Mouse (Mus musculus) 416B (cell line): Measurements from ENCODE around the gene Sarnp.
"Not testable (repeated sequence)": the region's sequence is repeated elsewhere in the genome, so short reads cannot be mapped to it uniquely, and the experiment has no call there.

Experiments
- DNase-seq: peaks from one replicate; pipeline ENCODE4 v3.0.0; 2011; ENCODE audit warnings: low read depth

Gene Sarnp

DNA sequence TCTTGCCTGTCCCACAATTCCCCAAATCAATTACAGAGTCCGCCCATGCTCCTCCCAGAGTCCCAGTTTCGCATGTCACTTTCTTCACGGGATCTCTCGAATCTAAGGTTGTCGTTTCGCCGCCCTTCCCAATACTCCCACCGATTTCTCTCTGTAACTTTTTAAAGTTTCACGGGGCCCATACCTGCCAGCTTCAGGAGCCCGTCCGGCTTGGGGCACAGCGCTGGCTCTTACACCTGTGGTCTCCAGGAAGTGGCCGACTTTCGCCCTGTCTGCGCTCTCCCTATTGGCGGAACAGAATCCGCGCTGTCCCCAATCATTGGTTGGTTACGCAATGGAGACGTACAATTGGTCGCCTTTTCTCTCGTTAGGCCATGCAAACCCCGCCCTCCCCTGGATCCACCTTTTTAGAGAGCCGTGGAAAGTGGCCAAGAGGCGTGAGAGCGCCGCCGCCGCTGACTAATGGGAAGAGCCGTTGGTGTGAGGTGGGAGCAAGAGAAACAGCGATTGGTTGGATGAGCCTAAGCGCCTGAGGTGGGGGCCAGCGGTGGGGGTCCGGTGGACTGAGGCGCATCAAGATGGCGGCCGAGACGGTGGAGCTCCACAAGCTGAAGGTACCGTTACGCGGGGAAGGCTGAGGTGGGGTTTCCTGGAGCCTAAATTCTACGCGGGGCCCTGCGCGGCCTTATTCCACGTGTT lies 4.4 kb downstream of the Sarnp start, which contains the start of gene Ormdl2:
Gene Ormdl2, minus strand, starts transcription at position 288 of the 699 bp plus-strand sequence.
- DNase-seq: peak; percentile 100

DNA sequence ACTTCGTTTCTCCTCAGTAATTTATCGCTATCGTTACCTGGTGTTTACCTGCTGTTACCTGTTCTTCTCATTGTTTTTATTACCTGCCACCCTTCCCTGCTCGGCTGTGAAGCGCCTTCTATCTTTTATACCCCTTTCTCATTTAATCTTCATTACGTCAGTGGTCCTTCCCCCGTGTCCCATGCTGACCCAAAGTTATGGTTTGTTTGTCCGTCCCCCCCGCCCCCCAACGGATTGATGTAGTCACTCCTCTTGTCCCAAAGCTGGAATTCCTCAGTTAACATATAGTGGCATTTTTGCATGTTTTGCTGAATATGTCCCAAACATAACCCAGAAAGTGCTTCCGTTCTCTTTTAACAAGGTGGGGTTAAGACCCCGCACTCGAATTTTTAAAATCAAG lies 5.0 kb downstream of the Sarnp start:
- no peak for DNase-seq

DNA sequence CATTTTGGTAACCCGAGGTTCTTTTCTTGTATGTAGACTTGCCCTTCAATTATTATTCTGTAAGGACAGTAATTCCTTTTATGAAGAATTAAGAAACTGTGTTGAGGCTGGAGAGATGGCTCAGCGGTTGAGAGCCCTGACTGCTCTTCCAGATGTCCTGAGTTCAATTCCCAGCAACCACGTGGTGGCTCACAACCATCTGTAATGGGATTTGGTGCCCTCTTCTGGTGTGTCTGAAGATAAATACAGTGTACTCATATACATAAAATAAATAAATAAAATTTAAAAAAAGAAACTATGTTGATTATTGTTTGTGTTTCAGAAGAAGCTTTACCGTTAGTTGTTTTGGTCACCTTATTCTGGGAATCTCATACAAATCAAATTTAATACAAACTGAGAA lies 6.0 kb downstream of the Sarnp start:
- DNase-seq: not testable (repeated sequence)

DNA sequence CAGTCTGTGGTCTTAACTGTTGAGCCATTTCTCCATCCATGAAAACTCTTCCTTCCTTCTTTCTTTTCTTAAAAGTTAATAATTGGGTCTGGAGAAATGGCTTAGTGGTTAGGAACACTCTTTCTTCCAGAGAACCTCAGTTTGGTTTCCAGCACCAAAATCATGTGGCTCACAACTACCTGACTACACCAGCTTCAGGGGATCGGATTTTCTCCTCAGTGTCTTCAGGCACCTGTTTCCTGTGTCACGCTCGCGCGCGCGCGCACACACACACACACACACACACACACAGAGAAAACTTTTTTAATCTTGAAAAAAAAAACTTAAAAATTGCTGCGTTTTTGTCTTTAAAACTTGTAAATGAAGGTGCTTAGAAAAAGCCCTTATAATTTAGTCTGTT lies 6.7 kb downstream of the Sarnp start:
- DNase-seq: peak; percentile 20

DNA sequence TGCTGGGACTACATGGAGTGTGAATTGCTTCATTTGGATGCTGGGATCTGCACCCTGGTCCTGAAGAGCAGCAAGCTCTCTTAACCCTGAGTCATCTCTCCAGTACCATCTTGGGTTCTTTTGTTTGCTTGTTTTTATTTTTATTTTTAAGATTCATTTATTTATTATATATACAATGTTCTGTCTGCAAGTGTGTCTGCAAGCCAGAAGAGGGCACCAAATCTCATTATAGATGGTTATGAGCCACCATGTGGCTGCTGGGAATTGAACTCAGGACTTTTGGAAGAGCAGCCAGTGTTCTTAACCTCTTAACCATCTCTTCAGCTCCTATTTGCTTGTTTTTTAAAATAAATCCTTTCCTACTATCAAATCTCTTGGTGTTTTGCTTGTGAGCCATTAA lies 20.3 kb downstream of the Sarnp start:
- DNase-seq: no peak

DNA sequence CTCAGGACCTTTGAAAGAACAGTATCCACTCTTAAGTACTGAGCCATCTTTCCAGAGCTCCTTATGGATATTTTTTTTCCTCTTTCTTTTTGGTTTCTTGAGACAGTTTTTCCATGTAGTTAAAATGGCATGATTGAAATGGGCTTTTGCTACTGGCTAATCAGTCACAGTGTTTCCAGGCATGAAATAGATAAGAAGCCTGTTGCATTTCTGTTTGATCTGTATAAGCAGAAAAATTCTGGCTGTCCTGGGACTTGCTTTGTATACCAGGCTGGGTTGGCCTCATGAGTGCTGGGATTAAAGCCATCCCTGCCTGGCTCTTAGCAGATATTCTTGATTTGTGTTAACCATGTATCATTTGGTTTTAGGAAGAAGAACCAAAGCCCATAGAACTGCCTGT lies 22.3 kb downstream of the Sarnp start:
- DNase-seq: no peak

DNA sequence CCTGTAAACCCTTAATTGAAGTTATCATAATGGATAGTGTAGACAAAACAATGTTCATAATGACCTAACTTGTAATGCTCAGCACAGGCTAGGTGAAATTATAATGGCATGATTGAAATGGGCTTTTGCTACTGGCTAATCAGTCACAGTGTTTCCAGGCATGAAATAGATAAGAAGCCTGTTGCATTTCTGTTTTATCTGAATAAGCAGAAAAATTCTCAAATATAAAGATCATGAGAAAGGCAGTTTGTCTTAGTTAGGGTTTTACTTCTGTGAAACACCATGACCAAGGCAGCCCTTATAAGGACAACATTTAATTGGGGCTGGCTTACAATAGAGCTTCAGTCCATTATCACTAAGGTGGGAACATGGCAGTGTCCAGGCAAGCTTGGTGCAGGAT lies 23.5 kb downstream of the Sarnp start:
- no peak for DNase-seq

DNA sequence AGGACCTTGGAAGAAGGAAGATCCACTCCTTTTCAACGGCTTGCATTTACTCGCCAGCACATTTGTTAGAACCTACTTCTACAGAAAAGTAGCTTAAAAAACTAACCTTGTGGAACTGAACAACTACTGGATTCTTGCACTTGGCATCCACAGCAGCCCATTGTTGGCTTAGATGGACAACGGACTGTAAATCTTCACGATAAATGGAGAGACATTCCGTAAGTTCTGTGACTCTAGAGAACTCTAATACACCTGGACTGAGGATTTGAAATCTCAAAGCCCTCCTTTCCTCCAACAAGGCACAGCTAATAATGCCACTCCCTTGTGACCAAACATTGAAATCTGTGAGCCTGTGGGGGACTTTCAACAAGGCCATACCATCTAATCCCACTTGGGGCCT lies 26.1 kb downstream of the Sarnp start:
- DNase-seq: no peak

DNA sequence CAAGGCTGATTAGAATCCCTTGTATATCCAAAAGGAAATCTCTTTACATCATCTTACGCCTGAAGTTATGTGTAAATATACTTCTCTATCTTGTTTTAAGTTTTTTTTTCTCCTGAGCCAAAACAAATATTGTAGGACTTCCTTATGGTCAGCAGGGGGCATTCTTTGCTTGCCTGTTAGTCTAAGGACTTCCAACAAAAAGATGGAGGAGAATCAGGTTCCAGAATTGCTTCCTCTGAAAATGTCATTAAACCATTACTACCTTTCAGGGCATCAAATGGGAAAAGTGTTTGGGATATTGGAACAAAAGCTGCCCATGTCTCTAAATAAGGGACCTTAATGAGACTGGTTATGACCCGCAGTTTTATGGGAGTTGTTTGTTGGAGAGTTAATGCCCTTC lies 28.4 kb downstream of the Sarnp start:
- peak; percentile 66 for DNase-seq

DNA sequence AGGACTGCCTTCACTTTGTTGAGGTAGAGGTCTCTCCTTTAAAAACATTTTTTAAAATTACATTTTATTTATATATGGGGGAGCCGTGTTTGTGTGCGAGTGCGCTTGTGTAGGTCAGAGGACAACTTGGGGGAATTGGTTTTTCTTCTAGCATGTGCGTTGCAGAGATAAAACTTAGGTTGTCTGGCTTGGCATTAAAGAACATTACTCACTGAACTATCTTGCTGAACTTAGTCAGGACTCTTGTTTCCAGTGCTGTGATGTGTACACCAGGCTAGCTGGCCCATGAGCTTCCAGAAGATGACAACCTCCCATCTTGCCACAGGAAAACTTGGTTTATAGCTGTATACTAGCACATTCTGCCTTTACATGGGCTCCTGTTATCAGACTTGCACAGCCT lies 29.5 kb downstream of the Sarnp start:
- DNase-seq: no peak

DNA sequence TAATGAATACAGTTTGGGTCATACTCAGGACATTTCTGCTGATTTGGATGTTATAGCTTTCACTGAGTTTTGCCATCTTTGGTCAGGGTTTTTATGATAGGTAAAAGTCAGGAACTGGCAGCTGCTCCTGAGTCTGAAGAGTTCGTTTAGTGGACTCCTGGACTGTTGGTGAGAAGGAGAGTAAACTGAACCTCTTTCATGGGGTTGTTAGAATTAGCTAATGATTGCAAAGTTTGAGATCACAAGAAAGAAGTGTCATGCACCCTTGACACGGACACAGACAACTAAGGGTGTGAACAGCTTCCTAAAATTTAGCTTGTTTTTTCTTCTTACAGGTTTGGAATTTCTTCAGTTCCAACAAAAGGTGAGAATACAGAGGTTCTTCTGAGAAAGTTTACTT lies 31.3 kb downstream of the Sarnp start:
- no peak for DNase-seq

DNA sequence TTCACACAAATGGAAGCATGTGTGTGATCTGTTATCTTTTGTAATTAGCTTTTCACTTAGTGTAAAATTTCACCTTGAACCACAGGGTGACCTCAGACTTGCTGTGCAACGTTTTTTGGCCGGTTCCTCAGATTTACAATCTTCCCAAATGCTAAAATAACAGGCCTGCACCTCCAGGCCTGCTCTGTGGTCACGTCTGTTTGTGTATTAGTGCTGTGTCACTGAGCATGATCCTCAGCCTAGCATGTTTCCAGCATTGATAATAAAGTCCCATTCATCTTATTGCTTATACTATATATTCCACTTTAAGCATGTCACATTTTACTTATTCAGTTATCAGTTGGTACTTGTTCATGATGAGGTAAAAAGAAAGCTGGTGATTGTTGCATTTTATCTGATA lies 33.2 kb downstream of the Sarnp start:
- peak; percentile 24 for DNase-seq

DNA sequence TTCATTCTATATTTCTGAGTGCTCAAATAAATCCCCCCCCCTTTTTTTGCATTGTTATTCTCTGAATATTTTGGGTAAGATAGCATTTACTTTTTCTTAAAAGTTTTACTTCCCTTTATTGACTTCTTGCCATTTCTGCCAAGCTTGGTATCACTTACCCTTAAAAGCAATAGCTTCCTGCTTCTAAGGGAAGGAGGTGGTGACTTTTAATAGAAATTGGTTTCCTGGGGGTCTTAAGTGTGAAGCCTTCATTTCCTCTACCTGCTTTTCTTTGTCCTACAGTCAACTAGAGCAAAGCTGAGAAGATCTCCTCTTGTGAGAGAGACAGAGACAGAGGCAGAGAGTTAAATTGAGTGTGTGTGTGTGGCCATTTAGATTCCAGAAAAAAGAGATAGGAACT lies 44.0 kb downstream of the Sarnp start:
- DNase-seq: no peak

DNA sequence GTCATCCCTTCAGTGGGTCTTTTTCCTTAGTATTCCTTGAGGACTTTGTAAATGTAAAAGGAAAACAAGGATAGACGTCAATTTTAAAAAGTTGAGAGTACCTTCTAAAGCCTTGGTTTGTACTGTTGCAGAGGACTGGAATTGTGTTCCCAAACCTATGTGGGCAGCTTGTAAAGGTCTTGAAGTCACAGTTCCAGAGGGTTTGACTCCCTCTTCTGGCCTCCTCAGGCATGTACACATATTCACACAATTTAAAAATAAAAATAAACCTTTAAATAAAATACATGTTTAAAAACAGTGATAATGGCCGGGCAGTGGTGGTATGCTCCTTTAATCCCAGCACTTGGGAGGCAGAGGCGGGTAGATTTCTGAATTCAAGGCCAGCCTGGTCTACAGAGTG lies 48.9 kb downstream of the Sarnp start:
- DNase-seq: peak; percentile 53

DNA sequence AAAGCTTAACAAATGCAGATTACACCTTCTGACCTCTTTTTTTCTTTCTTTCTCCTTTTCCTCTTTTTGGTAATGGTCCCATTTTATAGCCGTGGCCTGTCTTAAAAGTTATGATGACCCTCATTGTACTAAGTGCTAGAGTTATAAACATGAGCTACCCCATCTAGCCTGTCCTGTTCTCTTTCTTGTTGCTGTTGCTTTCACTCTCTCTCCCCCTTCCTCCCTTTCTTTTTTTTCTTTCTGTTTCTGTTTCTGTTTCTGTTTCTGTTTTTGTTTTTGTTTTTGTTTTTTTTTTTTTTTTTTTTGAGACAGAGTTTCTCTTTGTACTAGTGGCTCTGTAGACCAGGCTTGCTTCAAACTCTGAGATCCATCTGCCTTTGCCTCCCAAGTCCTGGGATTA lies 49.4 kb downstream of the Sarnp start:
- no peak for DNase-seq

DNA sequence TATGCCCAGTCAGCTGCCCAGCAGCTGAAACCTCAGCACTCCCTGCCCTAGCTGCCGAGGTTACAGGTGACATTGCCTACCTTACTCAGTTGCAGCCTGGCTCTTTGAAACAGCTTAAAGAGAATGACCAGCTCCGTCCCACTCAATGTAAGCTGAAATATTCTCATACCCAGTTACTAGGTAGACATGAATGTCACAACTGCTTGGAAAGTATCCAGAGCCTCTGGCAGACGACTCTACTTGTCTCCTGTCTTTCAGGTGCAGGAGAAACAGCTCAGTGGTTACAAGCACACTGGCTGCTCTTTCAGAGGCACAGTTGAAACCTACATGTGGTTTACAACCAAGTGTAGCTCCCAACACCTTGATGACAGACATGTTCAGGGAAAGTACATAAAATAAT lies 53.2 kb downstream of the Sarnp start:
- no peak for DNase-seq

DNA sequence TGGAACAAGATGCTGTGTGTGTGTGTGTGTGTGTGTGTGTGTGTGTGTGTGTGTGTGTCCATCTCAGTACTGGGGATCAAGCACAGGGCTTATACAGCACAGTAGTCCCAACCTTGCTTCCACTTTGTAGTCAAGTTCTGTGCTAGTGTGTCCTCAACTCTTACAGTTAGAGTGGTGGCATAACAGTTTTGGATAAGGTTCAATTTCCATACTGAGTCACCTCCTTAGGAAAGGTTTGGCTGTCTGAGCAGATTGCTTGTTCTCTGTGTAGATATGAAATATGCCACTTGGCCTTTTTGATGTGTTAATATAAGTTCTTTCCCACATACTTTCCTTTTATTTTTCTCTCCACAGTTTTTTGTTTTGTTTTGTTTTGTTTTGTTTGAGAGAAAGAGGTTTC lies 61.2 kb downstream of the Sarnp start:
- peak; percentile 38 for DNase-seq

DNA sequence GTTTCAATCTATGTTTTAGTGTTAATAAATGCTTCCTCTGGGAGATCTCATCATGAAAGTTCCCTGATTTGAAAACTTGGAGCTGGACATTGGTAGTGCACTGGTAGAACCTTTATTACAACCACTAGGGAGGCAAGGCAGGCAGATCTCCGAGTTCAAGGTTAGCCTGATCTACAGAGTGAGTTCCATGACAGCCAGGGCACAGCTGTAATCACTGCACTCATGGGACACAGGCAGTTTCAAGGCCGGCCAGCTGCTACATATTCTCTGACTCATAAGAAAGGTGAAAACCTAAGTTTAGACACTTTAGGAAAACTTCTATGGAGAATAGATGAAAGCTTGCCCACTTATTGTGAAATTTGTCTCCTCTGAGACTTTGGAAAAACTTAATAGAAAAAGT lies 61.7 kb downstream of the Sarnp start:
- no peak for DNase-seq

DNA sequence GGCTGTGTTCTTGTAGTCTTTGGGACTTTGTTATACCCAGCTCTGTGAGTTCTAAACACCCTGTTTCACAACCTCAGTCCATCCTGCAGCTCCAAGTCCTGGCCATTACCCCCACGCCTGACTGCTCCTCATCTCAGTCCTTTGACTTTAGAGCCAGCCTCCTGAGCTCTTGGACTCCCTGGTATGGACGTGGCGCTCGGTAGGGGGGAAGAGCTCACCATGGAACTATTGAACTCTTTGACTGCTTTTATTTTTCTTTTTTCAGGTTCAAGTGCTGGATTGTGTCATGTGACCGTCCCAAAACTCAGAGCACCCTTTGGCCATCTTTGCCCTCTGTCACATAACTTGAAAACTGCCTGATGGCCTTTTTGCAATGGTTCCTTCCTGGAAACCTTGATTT lies 64.9 kb downstream of the Sarnp start:
- DNase-seq: no peak

DNA sequence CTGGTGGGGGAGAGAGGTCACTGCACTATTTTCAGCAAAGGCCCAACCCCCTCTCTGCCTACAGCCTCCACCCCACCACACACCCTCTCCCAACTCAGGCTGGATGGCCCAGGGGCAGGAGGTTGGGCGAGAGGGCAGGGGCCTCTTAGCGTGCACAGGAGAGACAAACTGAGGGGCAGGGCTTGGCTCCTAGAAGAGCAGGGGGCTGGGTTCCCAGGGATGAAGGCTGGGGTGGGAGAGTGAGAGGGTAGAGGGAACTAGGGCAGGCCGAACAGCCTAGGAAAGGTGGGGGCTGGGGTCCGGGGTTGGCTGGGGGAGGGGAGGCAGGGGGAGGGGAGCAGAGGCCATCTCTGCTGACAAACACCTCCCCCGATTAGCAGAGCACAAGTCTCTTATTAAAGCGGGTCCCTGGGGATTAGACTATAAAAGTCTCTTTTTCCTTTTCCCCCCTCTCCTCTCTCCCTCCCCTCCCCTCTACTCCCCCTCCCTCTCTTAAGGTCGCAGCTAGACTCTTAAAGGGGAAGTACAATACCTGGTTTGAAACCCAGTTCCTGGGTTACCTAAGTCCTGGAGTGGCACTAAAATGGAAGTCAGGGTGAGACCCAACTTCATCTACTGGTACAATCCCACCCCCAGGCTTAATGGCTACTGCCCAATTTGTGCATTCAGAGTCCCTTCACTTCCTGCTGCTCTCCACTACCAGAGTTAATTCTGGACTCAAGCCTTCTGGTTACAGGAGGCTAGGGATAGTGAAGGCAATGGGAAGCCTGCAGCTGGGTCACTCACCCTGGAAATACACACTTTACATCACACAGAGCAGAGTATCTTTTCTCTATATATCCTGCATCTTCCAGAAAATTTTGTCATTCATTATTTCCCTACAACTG lies 72.1 kb downstream of the Sarnp start:
- no peak for DNase-seq

DNA sequence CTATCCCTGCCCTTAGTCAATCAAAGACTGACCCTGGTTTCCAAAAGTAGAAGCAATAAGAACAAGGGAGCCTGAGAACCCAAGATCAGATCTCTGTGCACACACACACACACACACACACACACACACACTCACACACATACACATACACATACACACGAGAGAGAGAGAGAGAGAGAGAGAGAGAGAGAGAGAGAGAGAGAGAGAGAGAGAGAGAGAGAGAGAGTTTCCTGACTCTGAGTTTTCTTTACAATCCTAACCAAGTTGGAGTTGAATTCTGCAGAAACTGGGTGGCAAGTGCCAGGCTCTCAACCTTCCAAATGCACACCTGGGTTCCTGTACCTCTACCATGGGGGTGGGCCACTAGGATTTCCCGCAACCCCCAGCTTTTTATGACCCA lies 72.7 kb downstream of the Sarnp start:
- no peak for DNase-seq

DNA sequence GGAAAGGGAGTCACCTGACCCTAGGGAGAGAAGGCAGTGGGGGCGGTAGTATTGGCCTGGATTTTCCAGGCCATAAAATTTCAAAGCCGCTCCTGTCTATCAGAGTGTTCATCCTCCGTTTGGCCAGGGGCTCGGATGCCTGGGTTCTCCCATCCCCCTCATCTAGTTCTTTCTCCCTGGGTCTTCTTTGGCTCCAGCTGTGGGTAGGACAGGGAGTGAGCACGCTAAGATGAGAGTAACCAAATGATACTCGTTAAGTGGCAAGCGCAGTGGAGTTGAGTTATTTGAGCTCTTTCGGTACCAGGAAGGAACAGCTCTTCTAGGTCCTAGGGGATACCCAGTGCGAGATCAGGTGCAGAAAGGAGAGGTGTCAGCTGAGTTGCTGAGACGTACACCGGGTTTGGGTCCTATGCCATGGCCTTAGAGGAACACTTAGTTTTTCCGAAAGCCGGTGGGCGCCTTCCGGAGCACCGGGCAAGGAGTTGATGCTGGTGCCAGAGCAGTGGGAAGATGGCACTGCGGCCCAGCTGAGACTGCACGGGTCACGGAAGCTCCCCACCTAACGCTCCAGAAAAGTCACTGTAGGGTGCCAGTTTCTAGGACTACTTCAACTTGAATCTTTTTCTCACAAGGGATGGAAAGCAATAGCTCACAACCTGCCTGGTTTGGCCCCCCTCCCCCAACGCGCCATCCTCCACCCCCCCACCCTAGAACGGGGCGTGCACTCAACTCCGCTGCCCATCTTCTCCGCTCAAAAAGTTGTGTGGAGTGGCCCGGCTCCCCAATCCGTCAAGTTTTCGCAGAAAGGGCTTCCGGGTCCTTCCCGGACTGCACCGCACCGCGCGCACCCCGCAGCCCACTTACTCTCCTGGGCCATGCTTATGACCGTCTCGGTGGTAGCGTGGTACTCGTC lies 73.5 kb downstream of the Sarnp start:
- no peak for DNase-seq
